Mouse (Mus musculus): ENCODE data around the gene Dhcr24.
A peak's percentile ranks its signal among the peaks of the same experiment; 100 is the strongest.

The Dhcr24 gene

GRCm38 (mm10) chr4:106560213-106560845, 509 bp upstream of the Dhcr24 start:
- peak; percentile 67 to 74 for DNase-seq

DNA sequence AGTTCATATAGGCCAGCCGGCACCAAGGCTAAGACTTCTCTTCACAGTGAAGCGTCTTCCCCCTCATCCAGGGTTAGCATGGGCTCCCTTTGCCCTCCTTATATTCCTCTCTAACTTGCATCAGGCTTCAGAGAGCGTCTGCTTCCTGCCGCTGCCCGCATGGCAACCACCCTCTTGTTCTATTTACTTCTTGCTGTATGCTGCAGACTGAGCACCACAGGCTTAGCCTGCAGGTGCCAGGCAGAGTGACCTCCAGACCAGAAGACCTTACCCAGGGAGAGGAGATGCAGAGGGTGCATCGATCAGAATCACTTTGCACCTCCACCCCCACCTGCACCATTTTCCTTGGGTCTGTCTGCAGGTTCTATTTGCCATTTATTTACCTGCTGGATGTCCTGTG, 1.2 kb downstream of the Dhcr24 start:
- DNase-seq: no peak

- peak; percentile 70 to 85 for DNase-seq
Measured at GRCm38 (mm10) chr4:106562837-106563790, 2.3 kb downstream of the Dhcr24 start.

DNA sequence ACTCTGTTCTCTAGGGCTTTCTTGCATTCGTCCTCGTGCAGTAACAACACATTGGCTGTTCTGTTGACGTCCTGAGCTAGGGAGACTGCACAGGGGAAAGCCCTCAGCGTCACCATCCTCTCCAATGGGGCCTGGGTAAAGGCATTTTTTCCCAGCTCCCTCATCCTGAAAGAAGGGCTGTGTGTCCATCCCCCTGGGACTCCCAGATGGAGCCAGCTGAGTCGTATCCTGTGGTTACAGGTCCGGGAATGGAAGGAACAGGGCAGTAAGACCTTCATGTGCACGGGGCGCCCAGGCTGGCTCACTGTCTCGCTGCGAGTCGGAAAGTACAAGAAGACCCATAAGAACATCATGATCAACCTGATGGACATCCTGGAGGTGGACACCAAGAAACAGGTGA, 3.3 kb downstream of the Dhcr24 start:
- no peak for DNase-seq

DNA sequence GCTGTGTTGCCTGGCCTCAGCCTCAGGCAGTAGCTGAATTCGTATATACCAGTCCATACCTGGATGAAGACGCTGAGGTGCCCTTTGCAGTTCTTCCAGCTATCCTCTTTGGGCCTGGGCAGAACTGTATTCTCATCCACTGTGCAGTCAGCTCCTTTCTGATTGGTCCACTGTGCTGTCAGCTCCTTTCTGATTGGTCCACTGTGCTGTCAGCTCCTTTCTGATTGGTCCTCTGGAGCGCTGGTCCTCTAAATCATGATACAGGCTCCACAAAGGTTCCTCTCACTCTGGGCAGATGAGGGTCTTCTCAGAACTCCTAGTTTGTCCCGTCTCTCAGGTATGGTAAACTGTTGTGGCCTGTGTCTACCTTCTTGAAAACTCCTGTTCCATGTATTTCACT, 8.8 kb downstream of the Dhcr24 start:
- no peak for DNase-seq

GRCm38 (mm10) chr4:106571081-106571724, 10.4 kb downstream of the Dhcr24 start:
- no peak for DNase-seq

DNA sequence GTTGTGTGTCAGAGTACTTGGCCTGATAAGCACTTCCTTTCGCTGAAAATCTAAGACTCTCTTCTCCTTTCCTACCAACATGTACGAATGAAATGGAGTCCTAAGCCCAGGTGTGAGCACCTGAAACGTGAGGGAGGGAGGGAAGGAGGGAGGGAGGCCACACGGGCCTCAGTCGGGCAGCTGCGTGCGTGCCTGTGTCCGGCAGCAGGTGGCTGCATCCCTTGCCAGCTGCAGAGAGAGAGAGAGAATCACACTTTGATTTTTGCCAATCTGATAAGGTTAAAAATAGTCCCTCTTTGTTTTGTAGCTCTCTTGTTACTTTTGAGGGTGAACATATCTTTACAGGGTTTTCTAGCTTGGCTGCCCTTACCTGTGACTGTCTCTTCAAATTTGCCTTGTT, 14.2 kb downstream of the Dhcr24 start:
- DNase-seq: no peak

- DNase-seq: peak; percentile 72 to 78
Measured at GRCm38 (mm10) chr4:106577511-106577910, 16.7 kb downstream of the Dhcr24 start.

DNA sequence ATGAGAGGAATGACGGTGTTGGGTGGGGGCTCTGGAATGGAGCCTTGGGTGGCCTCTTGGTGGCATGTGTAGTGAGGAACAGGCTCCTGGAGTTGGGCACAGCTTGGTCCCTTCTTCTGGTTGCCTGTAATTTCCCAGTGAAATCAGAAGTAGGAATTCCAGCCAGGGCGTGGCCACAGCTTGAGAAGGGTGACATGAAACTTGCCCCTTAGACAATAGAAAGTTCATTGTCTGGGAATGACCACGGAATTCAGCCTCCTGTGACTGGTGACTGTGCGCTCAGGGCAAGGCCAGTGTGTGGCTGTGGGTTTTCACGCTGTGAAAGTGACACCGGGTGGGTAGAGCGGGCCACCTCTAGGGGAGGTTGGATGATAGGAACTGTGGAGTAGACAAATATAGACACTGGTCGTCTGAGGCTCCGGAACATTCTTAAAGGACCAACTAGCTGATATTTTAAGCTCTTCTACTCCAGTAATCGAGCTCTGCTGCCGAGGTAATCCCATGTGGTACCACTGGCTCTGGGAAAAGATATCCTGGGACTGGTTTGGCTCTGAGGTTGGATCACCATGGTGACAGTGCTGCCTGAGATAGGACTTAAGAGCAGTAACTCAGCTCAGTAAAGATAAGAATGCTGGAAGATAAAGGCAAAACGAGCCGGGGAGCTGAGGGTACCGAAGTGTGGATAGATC, 20.5 kb downstream of the Dhcr24 start:
- no peak for DNase-seq

- no peak for DNase-seq
Measured at GRCm38 (mm10) chr4:106581865-106582204, 21.0 kb downstream of the Dhcr24 start.

DNA sequence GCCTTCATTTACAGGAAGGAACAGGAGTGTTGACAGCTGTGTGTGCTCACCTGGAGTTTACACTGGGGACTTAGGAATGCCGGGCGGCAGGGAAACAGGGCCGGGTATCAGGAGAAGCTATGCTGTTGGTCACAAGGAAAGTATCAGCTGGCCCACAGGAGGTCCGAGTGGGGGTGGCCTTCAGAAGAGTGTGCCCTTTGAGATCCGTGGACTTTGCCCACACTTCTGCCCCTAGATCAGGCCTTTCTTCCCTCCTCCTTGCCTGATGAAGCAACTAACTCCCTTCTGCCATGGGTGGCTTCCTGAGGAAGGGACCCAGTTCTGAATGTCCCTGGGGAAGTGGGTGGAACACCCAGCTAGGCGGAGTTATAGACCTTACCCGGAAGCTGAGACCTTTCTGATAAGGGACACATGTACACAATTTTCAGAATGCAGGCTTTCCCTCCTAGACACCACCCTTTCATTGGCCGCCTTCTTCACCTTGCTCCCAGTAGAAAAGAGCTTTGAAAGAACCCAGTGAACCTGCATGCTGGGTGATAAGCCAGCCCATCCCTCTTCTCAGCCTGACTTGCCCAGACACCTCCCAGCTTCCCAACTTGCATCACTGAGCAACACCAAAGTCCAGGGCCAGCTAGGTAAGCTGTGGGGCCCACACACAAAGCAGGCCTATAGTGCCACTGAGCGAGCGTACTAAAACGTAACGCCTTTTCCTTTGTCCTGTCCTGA, 21.8 kb downstream of the Dhcr24 start:
- DNase-seq: peak; percentile 83 to 90

DNA sequence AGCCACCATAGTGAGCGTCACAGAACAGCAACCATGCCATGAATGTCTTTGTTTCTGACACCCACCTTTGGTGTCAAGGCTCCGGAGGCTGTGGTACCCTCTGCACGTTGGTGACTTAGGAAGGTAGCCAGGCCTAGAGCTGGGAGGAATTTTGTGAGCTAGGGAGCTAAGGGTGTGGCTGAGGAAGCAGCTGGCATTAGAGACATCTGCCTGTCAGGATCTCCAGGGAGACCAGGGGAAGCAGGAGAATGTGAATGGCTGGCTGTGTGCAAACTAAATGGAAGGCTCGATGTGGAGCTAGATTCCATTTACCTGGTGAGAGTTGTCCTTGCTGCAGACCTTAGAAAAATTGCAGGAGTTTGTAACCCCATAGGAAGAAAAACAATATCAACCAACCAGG, 23.8 kb downstream of the Dhcr24 start:
- no peak for DNase-seq

DNA sequence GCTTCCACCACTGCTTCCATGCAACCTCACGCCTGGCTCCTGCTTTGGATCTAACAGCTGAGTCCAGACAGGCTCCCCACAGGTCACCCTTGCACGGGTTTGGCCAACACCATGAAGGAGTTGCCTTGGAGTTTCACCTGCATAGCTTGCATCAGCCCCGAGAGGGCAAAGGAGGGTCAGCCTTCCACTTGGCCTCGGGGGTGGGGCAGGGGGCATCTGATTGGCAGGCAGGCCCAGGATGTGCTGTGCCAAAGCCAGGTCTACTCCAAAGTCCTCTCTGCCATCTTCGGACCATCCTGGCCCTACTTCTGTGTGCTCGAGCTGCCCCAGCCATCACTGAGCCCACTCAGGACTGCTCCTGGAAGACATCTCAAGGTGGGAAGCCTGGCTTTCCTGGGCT, 26.2 kb downstream of the Dhcr24 start:
- peak; percentile 89 for DNase-seq

GRCm38 (mm10) chr4:106590142-106590541, 29.3 kb downstream of the Dhcr24 start:
- DNase-seq: peak; percentile 42 to 47

DNA sequence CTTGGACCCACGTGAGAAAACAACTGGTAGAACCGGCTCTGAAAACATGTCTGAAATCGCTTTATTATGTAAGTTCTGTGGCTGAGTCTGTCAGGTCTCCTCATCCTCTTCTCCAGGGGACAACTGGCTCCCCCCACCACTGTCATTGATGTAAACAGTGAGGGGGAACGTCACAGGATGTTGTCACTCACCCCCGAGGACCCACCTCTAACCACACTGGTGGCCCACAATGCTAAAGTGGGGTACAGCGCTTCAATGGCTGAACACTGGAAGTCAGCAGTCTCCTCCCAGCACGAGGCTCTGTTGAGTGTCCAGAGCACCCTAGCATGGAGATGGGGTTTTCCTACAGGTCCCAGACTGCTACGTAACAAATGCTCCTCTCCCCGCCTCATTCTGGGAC, 30.0 kb downstream of the Dhcr24 start:
- DNase-seq: no peak

DNA sequence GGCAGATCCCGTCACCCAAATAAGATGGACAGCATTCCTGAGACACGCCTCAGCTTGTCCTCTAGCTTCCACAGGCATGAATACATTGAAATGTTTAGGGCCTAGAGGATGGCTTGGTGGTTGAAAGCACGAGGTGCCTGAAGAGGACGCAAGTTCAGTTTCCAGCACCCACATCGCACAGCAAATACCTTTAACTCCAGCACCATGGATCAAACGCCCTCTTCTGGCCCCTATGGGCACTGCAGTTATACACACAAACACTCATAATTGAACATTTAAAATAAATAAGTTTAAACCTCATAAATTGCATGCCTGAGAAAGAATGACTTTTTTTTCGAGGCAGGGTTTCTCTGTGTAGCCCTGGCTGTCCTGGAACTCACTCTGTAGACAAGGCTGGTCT, 32.8 kb downstream of the Dhcr24 start:
- peak in 1 of 2 experiments; percentile 42 for DNase-seq

- peak in 1 of 2 experiments; percentile 46 for DNase-seq
Measured at GRCm38 (mm10) chr4:106596200-106596599, 35.4 kb downstream of the Dhcr24 start.

DNA sequence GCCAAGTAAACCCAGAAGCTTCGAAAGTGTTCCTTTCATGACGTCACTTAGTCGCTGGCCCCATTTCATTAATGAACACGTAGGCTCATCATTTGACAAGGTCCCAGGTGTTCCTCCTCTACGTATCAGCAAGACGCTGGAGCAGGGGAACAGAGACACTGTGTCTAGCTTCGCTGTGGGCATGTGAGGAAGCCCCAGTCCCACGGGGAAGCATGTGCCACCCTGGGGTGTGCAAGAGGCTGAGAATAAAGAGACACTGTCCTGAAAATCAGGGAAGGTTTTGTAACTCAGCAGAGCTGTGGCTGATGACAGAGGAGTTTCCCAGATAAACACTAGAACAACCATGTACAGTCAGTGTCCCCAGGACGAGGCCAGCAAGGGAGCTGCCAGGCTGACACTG, 36.2 kb downstream of the Dhcr24 start:
- DNase-seq: no peak

DNA sequence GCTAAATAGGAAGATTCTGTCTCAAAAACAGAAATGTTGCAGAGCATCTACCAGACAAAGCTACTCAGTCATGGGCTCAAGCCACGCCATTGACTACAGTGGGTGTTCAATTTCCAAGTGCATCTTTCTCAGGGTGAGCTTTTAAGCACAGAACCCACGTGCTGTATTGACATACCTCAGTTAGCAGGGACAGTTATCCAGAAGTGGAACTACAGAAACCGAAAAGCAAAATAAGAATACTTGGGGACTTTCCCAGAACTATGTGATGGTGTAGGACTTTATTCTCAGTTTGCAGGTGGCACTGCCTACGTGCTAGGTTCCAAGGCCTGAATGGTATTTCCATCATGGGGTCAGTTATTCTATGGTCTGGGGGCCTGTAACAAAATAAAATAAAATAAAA, 36.9 kb downstream of the Dhcr24 start:
- DNase-seq: no peak

- DNase-seq: peak in 1 of 2 experiments; percentile 49
Measured at GRCm38 (mm10) chr4:106599415-106599814, 38.6 kb downstream of the Dhcr24 start.

DNA sequence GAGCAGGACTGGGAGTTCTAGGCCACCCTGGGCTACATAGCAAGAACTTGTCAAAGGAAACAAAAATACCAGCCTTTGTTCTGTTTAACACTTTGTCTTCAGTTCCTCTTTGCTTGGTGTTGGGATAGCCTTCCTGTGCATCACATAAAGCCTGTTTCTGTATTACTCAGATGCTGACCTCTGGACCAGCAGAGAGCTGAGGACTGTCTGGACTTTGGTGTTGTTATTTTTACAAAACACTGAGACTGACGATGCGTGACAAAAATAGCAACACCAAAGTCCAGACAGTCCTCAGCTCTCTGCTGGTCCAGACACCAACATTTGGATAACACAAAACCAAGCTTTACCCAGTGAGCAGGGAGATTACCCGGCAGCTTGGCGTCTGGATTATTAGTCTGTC, 39.9 kb downstream of the Dhcr24 start:
- peak; percentile 60 to 83 for DNase-seq

Measured in kidney, postnatal 36 days (tissue).